Mouse (Mus musculus): ENCODE results near the gene Dlg2. TPM values are rescaled to one million over a fixed set of nuclear protein-coding genes. Genes with fewer than 3 reads are reported as not detected.

Dlg2 gene
- total RNA-seq, 2 experiments from 2014 or later: 0.25 to 0.54 TPM

GRCm38 (mm10) chr7:91261672-91262030, 785.2 kb downstream of the Dlg2 start:
- no peak for ATAC-seq (replicated peaks; ENCODE audit: poor library complexity)

GRCm38 (mm10) chr7:91262031-91262951, 785.8 kb downstream of the Dlg2 start:
- no peak for ATAC-seq (replicated peaks; ENCODE audit: poor library complexity)

- no peak for ATAC-seq (replicated peaks; ENCODE audit: poor library complexity)
Measured at GRCm38 (mm10) chr7:91262998-91263397, 786.5 kb downstream of the Dlg2 start.

- ATAC-seq (replicated peaks; ENCODE audit: poor library complexity): no peak
Measured at GRCm38 (mm10) chr7:91267764-91268163, 791.3 kb downstream of the Dlg2 start.

GRCm38 (mm10) chr7:91284167-91284566, 807.7 kb downstream of the Dlg2 start:
- no peak for ATAC-seq (replicated peaks; ENCODE audit: poor library complexity)

- ATAC-seq (replicated peaks; ENCODE audit: poor library complexity): no peak
Measured at GRCm38 (mm10) chr7:91288324-91288723, 811.9 kb downstream of the Dlg2 start.

GRCm38 (mm10) chr7:91296127-91296526, 819.7 kb downstream of the Dlg2 start:
- ATAC-seq (replicated peaks; ENCODE audit: poor library complexity): no peak

- no peak for ATAC-seq (replicated peaks; ENCODE audit: poor library complexity)
Measured at GRCm38 (mm10) chr7:91311177-91311576, 834.7 kb downstream of the Dlg2 start.

GRCm38 (mm10) chr7:91345073-91345472, 868.6 kb downstream of the Dlg2 start:
- no peak for ATAC-seq (replicated peaks; ENCODE audit: poor library complexity)

GRCm38 (mm10) chr7:91369821-91370321, 893.4 kb downstream of the Dlg2 start:
- no peak for ATAC-seq (replicated peaks; ENCODE audit: poor library complexity)

GRCm38 (mm10) chr7:91382281-91382680, 905.8 kb downstream of the Dlg2 start:
- no peak for ATAC-seq (replicated peaks; ENCODE audit: poor library complexity)

GRCm38 (mm10) chr7:91383873-91384272, 907.4 kb downstream of the Dlg2 start:
- ATAC-seq (replicated peaks; ENCODE audit: poor library complexity): no peak

- ATAC-seq (replicated peaks; ENCODE audit: poor library complexity): no peak
Measured at GRCm38 (mm10) chr7:91389272-91389671, 912.8 kb downstream of the Dlg2 start.

GRCm38 (mm10) chr7:91397827-91398226, 921.4 kb downstream of the Dlg2 start:
- no peak for ATAC-seq (replicated peaks; ENCODE audit: poor library complexity)

GRCm38 (mm10) chr7:91412109-91412508, 935.6 kb downstream of the Dlg2 start:
- no peak for ATAC-seq (replicated peaks; ENCODE audit: poor library complexity)

- ATAC-seq (replicated peaks; ENCODE audit: poor library complexity): no peak
Measured at GRCm38 (mm10) chr7:91414150-91414549, 937.7 kb downstream of the Dlg2 start.

GRCm38 (mm10) chr7:91414749-91415148, 938.3 kb downstream of the Dlg2 start:
- ATAC-seq (replicated peaks; ENCODE audit: poor library complexity): no peak

GRCm38 (mm10) chr7:91420215-91420614, 943.7 kb downstream of the Dlg2 start:
- no peak for ATAC-seq (replicated peaks; ENCODE audit: poor library complexity)

- ATAC-seq (replicated peaks; ENCODE audit: poor library complexity): no peak
Measured at GRCm38 (mm10) chr7:91423784-91424183, 947.3 kb downstream of the Dlg2 start.

GRCm38 (mm10) chr7:91429712-91430275, 953.3 kb downstream of the Dlg2 start:
- ATAC-seq (replicated peaks; ENCODE audit: poor library complexity): no peak

GRCm38 (mm10) chr7:91431594-91432240, 955.2 kb downstream of the Dlg2 start:
- ATAC-seq (replicated peaks; ENCODE audit: poor library complexity): peak; percentile 92

GRCm38 (mm10) chr7:91432563-91432962, 956.1 kb downstream of the Dlg2 start:
- no peak for ATAC-seq (replicated peaks; ENCODE audit: poor library complexity)
